ENCODE assay signal across 8 mouse cellular contexts in genomic region chr1:180888556-180889042, GRCm38 (mm10). TPM values are rescaled to one million over a fixed set of nuclear protein-coding genes. Genes with fewer than 3 reads are reported as not detected.
DNase-seq lines count a peak whose midpoint lies in the region; ATAC-seq and TF ChIP-seq lines count a peak whose summit lies in the region.

No protein-coding gene starts in this region.

- H3K4me3 ChIP-seq in bone marrow macrophage, adult 2 months (ENCODE audit: insufficient read depth, low read length), result peak overlapping the region; percentile 18
- H3K4me3 ChIP-seq in intestine, embryonic 15.5 days (replicated peaks), result no peak overlapping the region
- peak overlapping the region; percentile 20; the same call in 1 of the 2 replicates for H3K4me3 ChIP-seq in lung, embryonic 15.5 days

- no peaks in the 10 kb centered on the region for H3K9me3 ChIP-seq in intestine, embryonic 15.5 days
- no peaks in the 10 kb centered on the region for H3K9me3 ChIP-seq in lung, embryonic 15.5 days

- WGBS in intestine, embryonic 15.5 days, result 5% methylated on average over 13 of the region's 13 CpGs
- 2% methylated on average over 13 of the region's 13 CpGs for WGBS in lung, embryonic 15.5 days

- peak; percentile 77 for ATAC-seq in intestine, embryonic 15.5 days
- peak; percentile 83 for ATAC-seq in lung, embryonic 15.5 days (ENCODE audit: borderline replicate concordance, extremely low read depth, low FRiP score, low TSS enrichment)

- H3K36me3 ChIP-seq in intestine, embryonic 15.5 days, result no peaks in the 10 kb centered on the region
- H3K36me3 ChIP-seq in lung, embryonic 15.5 days, result no peaks in the 10 kb centered on the region

- H3K4me1 ChIP-seq in bone marrow macrophage, adult 2 months (ENCODE audit: control insufficient read depth, insufficient read depth, low read length), result peaks cover 50% of the 10 kb centered on the region
- H3K4me1 ChIP-seq in intestine, embryonic 15.5 days (replicated peaks), result peaks cover 9% of the 10 kb centered on the region
- H3K4me1 ChIP-seq in lung, embryonic 15.5 days, result peaks cover 13% of the 10 kb centered on the region

- DNase-seq in ES-CJ7 (ENCODE audit: low read depth, low spot score), result peak; percentile 100
- peak; percentile 61 for DNase-seq in gonadal fat pad, adult 2 months (ENCODE audit: low read depth)
- peak; percentile 38 for DNase-seq in retina, postnatal 1 day
- DNase-seq in thymus, postnatal 0 days (ENCODE audit: low spot score), result no peak
- no peak for DNase-seq in layer of hippocampus, adult 18-20 months (ENCODE audit: low spot score in 2 of 2)

- H3K27me3 ChIP-seq in intestine, embryonic 15.5 days (replicated peaks), result peaks cover 5% of the 10 kb centered on the region
- peaks cover 20% of the 10 kb centered on the region for H3K27me3 ChIP-seq in lung, embryonic 15.5 days

- no peak for TF ChIP-seq POLR2A in bone marrow macrophage, adult 2 months (IDR thresholded peaks at IDR 0.05; ENCODE audit: borderline replicate concordance, low read depth, low read length)

- H3K4me2 ChIP-seq in intestine, embryonic 15.5 days (replicated peaks), result peak overlapping the region; percentile 36
- H3K4me2 ChIP-seq in lung, embryonic 15.5 days, result peak overlapping the region; percentile 51

- peak overlapping the region; percentile 6; the same call in 1 of the 2 replicates for H3K9ac ChIP-seq in intestine, embryonic 15.5 days
- 0 out of 2 replicates have a peak overlapping the region, but pooled peaks have one; percentile 11 for H3K9ac ChIP-seq in lung, embryonic 15.5 days

- peak overlapping the region; percentile 24; the same call in 1 of the 2 replicates for H3K27ac ChIP-seq in bone marrow macrophage, adult 2 months (ENCODE audit: insufficient read depth, low read depth, low read length)
- H3K27ac ChIP-seq in intestine, embryonic 15.5 days, result 0 out of 2 replicates have a peak overlapping the region, but pooled peaks have one; percentile 0
- peak overlapping the region; percentile 62 for H3K27ac ChIP-seq in lung, embryonic 15.5 days

- no peak for TF ChIP-seq CTCF in bone marrow macrophage, adult 2 months (IDR thresholded peaks at IDR 0.05; ENCODE audit: low read depth, low read length)

RNA-seq across cellular contexts. Expression of gene Lefty2, which starts 4.3 kb away (rescaled TPM):
- not detected in 2 replicates for polyA plus RNA-seq in bone marrow macrophage, adult 2 months (2012; ENCODE audit: insufficient read depth, insufficient read length, missing spikeins)
- 0.19 and 0.41 TPM in 2 replicates for polyA plus RNA-seq in gonadal fat pad, adult 2 months (2012; rRNA removed)
- 0.05 and 0.09 TPM in 2 replicates for polyA plus RNA-seq in intestine, embryonic 15.5 days (2015; fragmentation: Nextera tagmentation; extraction: Ambion mirVana)
- polyA plus RNA-seq in lung, embryonic 15.5 days (2015; fragmentation: Nextera tagmentation; extraction: Ambion mirVana), result 0.17 TPM in 1 of 2 replicates, not detected in the other
- polyA plus RNA-seq in thymus, postnatal 0 days (2015; fragmentation: Nextera tagmentation; extraction: Ambion mirVana), result 0.86 and 0.98 TPM in 2 replicates
- 1 to 10 TPM; 1.3 to 2.3 TPM for total RNA-seq in layer of hippocampus, adult 18-20 months (2021)

RNA-seq across cellular contexts. Expression of gene Pycr2, which starts 15.5 kb away (rescaled TPM):
- polyA plus RNA-seq in bone marrow macrophage, adult 2 months (2012; ENCODE audit: insufficient read depth, insufficient read length, missing spikeins), result 19.2 and 20.9 TPM in 2 replicates
- 54.8 and 58.5 TPM in 2 replicates for polyA plus RNA-seq in gonadal fat pad, adult 2 months (2012; rRNA removed)
- 71.4 and 82.4 TPM in 2 replicates for polyA plus RNA-seq in intestine, embryonic 15.5 days (2015; fragmentation: Nextera tagmentation; extraction: Ambion mirVana)
- polyA plus RNA-seq in lung, embryonic 15.5 days (2015; fragmentation: Nextera tagmentation; extraction: Ambion mirVana), result 89.9 and 90.0 TPM in 2 replicates
- polyA plus RNA-seq in thymus, postnatal 0 days (2015; fragmentation: Nextera tagmentation; extraction: Ambion mirVana), result 142 and 147 TPM in 2 replicates
- 10 to 100 TPM; 44.0 to 44.1 TPM for total RNA-seq in layer of hippocampus, adult 18-20 months (2021)

RNA-seq across cellular contexts. Expression of gene Sde2, which starts 37.7 kb away (rescaled TPM):
- 17.0 and 20.2 TPM in 2 replicates for polyA plus RNA-seq in bone marrow macrophage, adult 2 months (2012; ENCODE audit: insufficient read depth, insufficient read length, missing spikeins)
- polyA plus RNA-seq in gonadal fat pad, adult 2 months (2012; rRNA removed), result 11.2 and 12.7 TPM in 2 replicates
- 31.5 and 31.7 TPM in 2 replicates for polyA plus RNA-seq in intestine, embryonic 15.5 days (2015; fragmentation: Nextera tagmentation; extraction: Ambion mirVana)
- polyA plus RNA-seq in lung, embryonic 15.5 days (2015; fragmentation: Nextera tagmentation; extraction: Ambion mirVana), result 33.7 and 36.6 TPM in 2 replicates
- polyA plus RNA-seq in thymus, postnatal 0 days (2015; fragmentation: Nextera tagmentation; extraction: Ambion mirVana), result 34.4 and 38.7 TPM in 2 replicates
- 10 to 100 TPM; 23.1 to 23.8 TPM for total RNA-seq in layer of hippocampus, adult 18-20 months (2021)

RNA-seq across cellular contexts. Expression of gene Lefty1, which starts 46.2 kb away (rescaled TPM):
- polyA plus RNA-seq in bone marrow macrophage, adult 2 months (2012; ENCODE audit: insufficient read depth, insufficient read length, missing spikeins), result not detected in 2 replicates
- polyA plus RNA-seq in gonadal fat pad, adult 2 months (2012; rRNA removed), result 4.1 and 5.7 TPM in 2 replicates
- 2.2 and 2.4 TPM in 2 replicates for polyA plus RNA-seq in intestine, embryonic 15.5 days (2015; fragmentation: Nextera tagmentation; extraction: Ambion mirVana)
- 1.2 and 1.7 TPM in 2 replicates for polyA plus RNA-seq in lung, embryonic 15.5 days (2015; fragmentation: Nextera tagmentation; extraction: Ambion mirVana)
- polyA plus RNA-seq in thymus, postnatal 0 days (2015; fragmentation: Nextera tagmentation; extraction: Ambion mirVana), result 1.7 and 2.9 TPM in 2 replicates
- total RNA-seq in layer of hippocampus, adult 18-20 months (2021), result 10 to 100 TPM in 1 of 2 experiments, 1 to 10 TPM in 1; 8.5 to 15.2 TPM

RNA-seq across cellular contexts. Expression of gene Tmem63a, which starts 53.5 kb away (rescaled TPM):
- polyA plus RNA-seq in bone marrow macrophage, adult 2 months (2012; ENCODE audit: insufficient read depth, insufficient read length, missing spikeins), result 23.4 and 23.9 TPM in 2 replicates
- polyA plus RNA-seq in gonadal fat pad, adult 2 months (2012; rRNA removed), result 41.3 and 41.7 TPM in 2 replicates
- polyA plus RNA-seq in intestine, embryonic 15.5 days (2015; fragmentation: Nextera tagmentation; extraction: Ambion mirVana), result 15.0 and 15.8 TPM in 2 replicates
- 13.9 and 15.4 TPM in 2 replicates for polyA plus RNA-seq in lung, embryonic 15.5 days (2015; fragmentation: Nextera tagmentation; extraction: Ambion mirVana)
- 13.8 and 14.4 TPM in 2 replicates for polyA plus RNA-seq in thymus, postnatal 0 days (2015; fragmentation: Nextera tagmentation; extraction: Ambion mirVana)
- total RNA-seq in layer of hippocampus, adult 18-20 months (2021), result 10 to 100 TPM; 27.0 to 28.3 TPM

Comparison
In these comparisons a context has a peak if more than half of its experiments do, and no peak if none do; other contexts are left out.
1. DNase-seq: peak in ES-CJ7 (single experiment), gonadal fat pad, adult 2 months (single experiment) and retina, postnatal 1 day (single experiment); none in thymus, postnatal 0 days (single experiment) and layer of hippocampus, adult 18-20 months (0 of 2).
2. H3K27ac ChIP-seq: peak in every context shown above with its lines; median percentile 62 in lung, embryonic 15.5 days; 24 in bone marrow macrophage, adult 2 months; 0 in intestine, embryonic 15.5 days.